Mouse (Mus musculus) CH12.LX (cell line): ENCODE measurements around the gene Card19.

ENCODE experiments used
- CHD1 ChIP-seq: IDR thresholded peaks from 2 replicates; pipeline ENCODE4 v1.6.1; 2012; ENCODE audit warnings: low read depth, low read length, improper control_type of control experiment, inconsistent platforms
- CTCF ChIP-seq, 2 experiments: IDR thresholded peaks in 1 of 2; conservative IDR thresholded peaks in 1 of 2; 2 replicates each; pipeline ENCODE4 v1.5.1; 2011 to 2012; ENCODE audit warnings: low read depth in 2 of 2, low read length in 2 of 2, improper control_type of control experiment in 1 of 2, inconsistent platforms in 1 of 2, mild to moderate bottlenecking in 1 of 2, moderate library complexity in 1 of 2
- EP300 ChIP-seq: IDR thresholded peaks from 2 replicates; pipeline ENCODE4 v1.6.1; 2011; ENCODE audit warnings: low read length, improper control_type of control experiment
- MAX ChIP-seq: IDR thresholded peaks from 2 replicates; pipeline ENCODE4 v1.6.1; 2011; ENCODE audit warnings: low read length, improper control_type of control experiment
- NELFE ChIP-seq: IDR thresholded peaks from 2 replicates; pipeline ENCODE4 v1.6.1; 2011; ENCODE audit warnings: low read depth, low read length, improper control_type of control experiment
- NRF1 ChIP-seq: IDR thresholded peaks from 2 replicates; pipeline ENCODE4 v1.6.1; 2014; ENCODE audit warnings: low read depth, mild to moderate bottlenecking, inconsistent platforms, low read length, improper control_type of control experiment, moderate library complexity
- POLR2A ChIP-seq: IDR thresholded peaks from 2 replicates; pipeline ENCODE4 v1.6.1; 2011; ENCODE audit warnings: low read depth, mild to moderate bottlenecking, improper control_type of control experiment, low read length
- RAD21 ChIP-seq: IDR thresholded peaks from 2 replicates; pipeline ENCODE4 v1.6.1; 2011; ENCODE audit warnings: low read depth, mild to moderate bottlenecking, low read length, improper control_type of control experiment, moderate library complexity
- TCF12 ChIP-seq: IDR thresholded peaks from 2 replicates; pipeline ENCODE4 v1.6.1; 2014; ENCODE audit warnings: low read depth, mild to moderate bottlenecking, inconsistent platforms, low read length, improper control_type of control experiment
- ZC3H11A ChIP-seq: IDR thresholded peaks from 2 replicates; pipeline ENCODE4 v1.6.1; 2012; ENCODE audit warnings: low read depth, mild to moderate bottlenecking, inconsistent platforms, low read length, improper control_type of control experiment

- no peak for TF ChIP-seq CHD1
- no peak for TF ChIP-seq EP300
- TF ChIP-seq CTCF (conservative IDR thresholded peaks at IDR 0.05 in 1 of 2, IDR thresholded peaks at IDR 0.05 in 1 of 2; ENCODE audit: low read depth in 2 of 2, low read length in 2 of 2) = no peak
- no peak for TF ChIP-seq ZC3H11A
- no peak for TF ChIP-seq RAD21
- no peak for TF ChIP-seq NELFE
- TF ChIP-seq POLR2A = no peak
- TF ChIP-seq MAX = no peak
- TF ChIP-seq TCF12 = no peak
- no peak for TF ChIP-seq NRF1
Measured at GRCm38 (mm10) chr13:49175509-49175908, 40.3 kb downstream of the Card19 start.
